Mouse (Mus musculus) CH12.LX (cell line): ENCODE measurements around the gene Rplp2. TPM values are rescaled to one million over a fixed set of nuclear protein-coding genes. Genes with fewer than 3 reads are reported as not detected.

Experiments used
- DNase-seq: peaks from one replicate; pipeline ENCODE4 v3.0.0-alpha.2; 2013; ENCODE audit errors: extremely low read depth
- H3K27ac ChIP-seq: 2 replicates; pipeline ENCODE4 v1.5.1; 2012; ENCODE audit warnings: low read depth, mild to moderate bottlenecking, control low read depth, moderate library complexity; ENCODE audit not compliant: insufficient read depth
- H3K27me3 ChIP-seq: replicated peaks from 2 replicates; pipeline ENCODE3; 2012; ENCODE audit warnings: inconsistent platforms
- H3K36me3 ChIP-seq, 2 experiments: replicated peaks in 1 of 2; 2 replicates each; pipeline versions ENCODE3 to v1.6.1; 2012; ENCODE audit warnings: inconsistent platforms in 1 of 2, low read length in 1 of 2, mild to moderate bottlenecking in 1 of 2, mixed read lengths in 1 of 2, moderate library complexity in 1 of 2; ENCODE audit not compliant: control insufficient read depth in 1 of 2, insufficient read depth in 1 of 2
- H3K4me1 ChIP-seq, 2 experiments: 2 replicates each; pipeline ENCODE4 v1.6.1; 2012; ENCODE audit warnings: inconsistent platforms in 1 of 2, moderate library complexity in 1 of 2; ENCODE audit not compliant: insufficient read depth in 2 of 2, control insufficient read depth in 1 of 2
- H3K4me2 ChIP-seq: 2 replicates; pipeline ENCODE4 v1.6.1; 2012; ENCODE audit warnings: low read depth, mild to moderate bottlenecking, control low read depth; ENCODE audit not compliant: poor library complexity, insufficient read depth, severe bottlenecking
- H3K4me3 ChIP-seq, 3 experiments: fragments of 150-350 bp in 1 of 3; sonication (generic) in 1 of 3; replicated peaks in 1 of 3; 2 replicates each; pipeline versions ENCODE3 to v1.5.1; 2011 to 2012; ENCODE audit warnings: low read depth in 2 of 3, low read length in 2 of 3, mild to moderate bottlenecking in 2 of 3, moderate library complexity in 2 of 3, control low read depth in 1 of 3, improper control_type of control experiment in 1 of 3, inconsistent platforms in 1 of 3, mixed read lengths in 1 of 3; ENCODE audit not compliant: poor library complexity in 1 of 3
- H3K79me2 ChIP-seq: replicated peaks from 2 replicates; pipeline ENCODE4 v1.6.1; 2012; ENCODE audit warnings: mild to moderate bottlenecking, moderate library complexity; ENCODE audit not compliant: control insufficient read depth, poor library complexity, insufficient read depth, severe bottlenecking; ENCODE audit errors: extremely low read depth
- H3K9ac ChIP-seq: 2 replicates; pipeline ENCODE4 v1.6.1; 2012; ENCODE audit warnings: low read depth, mild to moderate bottlenecking, control low read depth, moderate library complexity; ENCODE audit not compliant: insufficient read depth
- H3K9me3 ChIP-seq: replicated peaks from 2 replicates; pipeline ENCODE3; 2012; ENCODE audit warnings: low read length, inconsistent platforms, mixed read lengths
- CHD1 ChIP-seq: IDR thresholded peaks from 2 replicates; pipeline ENCODE4 v1.6.1; 2012; ENCODE audit warnings: low read depth, low read length, improper control_type of control experiment, inconsistent platforms
- CTCF ChIP-seq, 2 experiments: IDR thresholded peaks in 1 of 2; conservative IDR thresholded peaks in 1 of 2; 2 replicates each; pipeline ENCODE4 v1.5.1; 2011 to 2012; ENCODE audit warnings: low read depth in 2 of 2, low read length in 2 of 2, improper control_type of control experiment in 1 of 2, inconsistent platforms in 1 of 2, mild to moderate bottlenecking in 1 of 2, moderate library complexity in 1 of 2
- E2F4 ChIP-seq: IDR thresholded peaks from 2 replicates; pipeline ENCODE4 v1.6.1; 2011; ENCODE audit warnings: low read depth, low read length, improper control_type of control experiment; ENCODE audit not compliant: insufficient replicate concordance
- EP300 ChIP-seq: IDR thresholded peaks from 2 replicates; pipeline ENCODE4 v1.6.1; 2011; ENCODE audit warnings: low read length, improper control_type of control experiment
- ETS1 ChIP-seq: conservative IDR thresholded peaks from 2 replicates; pipeline ENCODE4 v1.6.1; 2012; ENCODE audit warnings: low read depth, mild to moderate bottlenecking, inconsistent platforms, low read length, improper control_type of control experiment, moderate library complexity
- IRF4 ChIP-seq: IDR thresholded peaks from 2 replicates; pipeline ENCODE4 v1.6.1; 2014; ENCODE audit warnings: low read depth, mild to moderate bottlenecking, inconsistent platforms, low read length, improper control_type of control experiment
- JUND ChIP-seq: conservative IDR thresholded peaks from 2 replicates; pipeline ENCODE4 v1.6.1; 2011; ENCODE audit warnings: low read depth, low read length, improper control_type of control experiment
- MAX ChIP-seq: IDR thresholded peaks from 2 replicates; pipeline ENCODE4 v1.6.1; 2011; ENCODE audit warnings: low read length, improper control_type of control experiment
- MXI1 ChIP-seq: IDR thresholded peaks from 2 replicates; pipeline ENCODE4 v1.6.1; 2011; ENCODE audit warnings: mild to moderate bottlenecking, low read depth, low read length, improper control_type of control experiment
- MYC ChIP-seq: IDR thresholded peaks from 2 replicates; pipeline ENCODE4 v1.6.1; 2011; ENCODE audit warnings: low read depth, mild to moderate bottlenecking, improper control_type of control experiment, low read length
- NELFE ChIP-seq: IDR thresholded peaks from 2 replicates; pipeline ENCODE4 v1.6.1; 2011; ENCODE audit warnings: low read depth, low read length, improper control_type of control experiment
- NRF1 ChIP-seq: IDR thresholded peaks from 2 replicates; pipeline ENCODE4 v1.6.1; 2014; ENCODE audit warnings: low read depth, mild to moderate bottlenecking, inconsistent platforms, low read length, improper control_type of control experiment, moderate library complexity
- POLR2A ChIP-seq: IDR thresholded peaks from 2 replicates; pipeline ENCODE4 v1.6.1; 2011; ENCODE audit warnings: low read depth, mild to moderate bottlenecking, improper control_type of control experiment, low read length
- SIN3A ChIP-seq: IDR thresholded peaks from 2 replicates; pipeline ENCODE4 v1.6.1; 2012; ENCODE audit warnings: low read length, improper control_type of control experiment, inconsistent platforms
- SMC3 ChIP-seq: IDR thresholded peaks from 2 replicates; pipeline ENCODE4 v1.6.1; 2011; ENCODE audit warnings: low read depth, low read length, improper control_type of control experiment
- TBP ChIP-seq: conservative IDR thresholded peaks from 2 replicates; pipeline ENCODE4 v1.6.1; 2011; ENCODE audit warnings: low read depth, low read length, improper control_type of control experiment
- TCF12 ChIP-seq: IDR thresholded peaks from 2 replicates; pipeline ENCODE4 v1.6.1; 2014; ENCODE audit warnings: low read depth, mild to moderate bottlenecking, inconsistent platforms, low read length, improper control_type of control experiment
- USF2 ChIP-seq: conservative IDR thresholded peaks from 2 replicates; pipeline ENCODE4 v1.6.1; 2011; ENCODE audit warnings: low read depth, low read length, improper control_type of control experiment
- ZKSCAN1 ChIP-seq: IDR thresholded peaks from 2 replicates; pipeline ENCODE4 v1.6.1; 2012; ENCODE audit warnings: low read depth, inconsistent platforms, low read length, improper control_type of control experiment, borderline replicate concordance
- ZMIZ1 ChIP-seq: IDR thresholded peaks from 2 replicates; pipeline ENCODE4 v1.6.1; 2012; ENCODE audit warnings: low read depth, mild to moderate bottlenecking, inconsistent platforms, low read length, improper control_type of control experiment
- dilution Hi-C: fragments of 300-500 bp; cut with MboI; formaldehyde crosslinking; loops from 2 replicates; pipeline ENCODE4 v1.14.3; 2020; ENCODE audit warnings: low sequenced_read_pairs; ENCODE audit not compliant: extremely low pct_unique_long_range_greater_than_20kb, extremely low pct_ligation_motif_present
- in situ Hi-C: fragments of 300-500 bp; cut with MboI; formaldehyde crosslinking; loops from 3 replicates; pipeline ENCODE4 v1.14.3; 2019; ENCODE audit warnings: low sequenced_read_pairs, low pct_ligation_motif_present, low pct_unique_long_range_greater_than_20kb, mixed read lengths
- polyA plus RNA-seq: library from polyadenylated mRNA; unstranded; fragments of >175 nt; gene quantifications from 2 replicates; pipeline ENCODE4 v1.2.1, GENCODE M21; 2012; ENCODE audit warnings: low read depth; ENCODE audit not compliant: insufficient read length
- total RNA-seq, 2 experiments: library from RNA; depleted of rRNA; stranded (reverse); fragments of 300-350 nt in 1 of 2; fragments of >200 nt in 1 of 2; gene quantifications; 2 replicates each; pipeline ENCODE4 v1.2.3; 2012 to 2014

Gene Rplp2
- total and polyA plus RNA-seq, 3 experiments = 791 to 3,416 (median 2,025) TPM

- H3K4me3 ChIP-seq = no peak overlapping the region
- H3K4me2 ChIP-seq = no peak overlapping the region
- H3K36me3 ChIP-seq = peaks cover 22 to 43% of the 10 kb centered on the region in 2 experiments
- H3K27me3 ChIP-seq = no peaks in the 10 kb centered on the region
- no peaks in the 10 kb centered on the region for H3K9me3 ChIP-seq
- no peak overlapping the region for H3K27ac ChIP-seq
- H3K79me2 ChIP-seq = no peaks in the 10 kb centered on the region
- dilution Hi-C loops = no loop called here
- no peak overlapping the region for H3K9ac ChIP-seq
- no peak for TF ChIP-seq NELFE
- TF ChIP-seq, all 38 proteins: peak for 0
- no peak for DNase-seq
- in situ Hi-C loops = no loop called here
- peaks cover 10 to 27% of the 10 kb centered on the region in 2 experiments for H3K4me1 ChIP-seq
Observed at GRCm38 (mm10) chr7:141459301-141459711, 12.1 kb downstream of the Rplp2 start.

- H3K9me3 ChIP-seq = no peaks in the 10 kb centered on the region
- TF ChIP-seq MXI1 (no peak), MAX (no peak)
- no peak for DNase-seq
- no peaks in the 10 kb centered on the region for H3K27me3 ChIP-seq
- in situ Hi-C loops = no loop called here
- dilution Hi-C loops = no loop called here
- no peaks in the 10 kb centered on the region for H3K79me2 ChIP-seq
- peaks cover 22 to 43% of the 10 kb centered on the region in 2 experiments for H3K36me3 ChIP-seq
- H3K9ac ChIP-seq = no peak overlapping the region
- H3K4me2 ChIP-seq = no peak overlapping the region
- H3K27ac ChIP-seq = no peak overlapping the region
- H3K4me1 ChIP-seq = peaks cover 6 to 26% of the 10 kb centered on the region in 2 experiments; a peak in 3 of 4 replicates
- H3K4me3 ChIP-seq = no peak overlapping the region
Observed at GRCm38 (mm10) chr7:141460001-141460390, 12.8 kb downstream of the Rplp2 start.

DNA sequence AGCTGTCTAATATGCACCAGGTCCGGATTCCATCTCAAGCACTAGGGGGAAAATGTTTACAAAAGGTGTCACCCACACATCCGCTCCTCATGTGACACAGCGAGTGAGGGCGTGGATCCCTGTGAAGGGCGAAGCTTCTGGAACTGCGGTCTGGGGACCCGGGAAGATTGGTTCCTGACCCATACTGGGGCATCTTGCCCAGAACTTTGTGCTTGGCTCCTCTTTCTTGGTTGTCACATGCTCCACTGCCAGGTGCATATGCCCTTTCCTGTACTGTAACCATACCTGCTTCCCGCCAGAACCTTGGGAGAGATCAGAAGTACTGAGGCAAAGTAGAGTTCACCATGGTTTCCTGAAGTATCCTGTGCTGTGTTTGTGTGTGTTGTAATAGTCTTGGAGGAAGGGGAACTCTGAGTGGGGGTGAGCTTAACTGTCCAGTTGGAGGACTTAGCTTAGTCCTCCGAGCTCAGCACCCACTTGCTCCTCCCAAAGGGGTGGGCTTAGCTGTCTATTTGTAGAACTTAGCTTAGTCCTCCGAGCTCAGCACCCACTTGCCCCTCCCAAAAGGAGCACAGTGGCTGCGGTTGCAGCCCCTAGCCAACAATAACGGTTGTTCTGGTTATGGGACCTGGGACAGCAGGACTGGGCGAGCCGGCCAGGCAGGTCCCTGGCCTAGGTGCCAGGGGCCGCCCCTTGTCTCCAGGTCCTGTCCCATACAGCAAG, 13.4 kb downstream of the Rplp2 start, which contains the start of gene Cracr2b:
TSS of gene Cracr2b (plus strand) at position 704 of the 723 bp plus-strand sequence.
- no peaks in the 10 kb centered on the region for H3K79me2 ChIP-seq
- dilution Hi-C loops = no loop called here
- no peaks in the 10 kb centered on the region for H3K27me3 ChIP-seq

More for the DNA sequence above, 13.4 kb downstream of the Rplp2 start, which contains the start of gene Cracr2b:
- peaks cover 6 to 26% of the 10 kb centered on the region in 2 experiments; a peak in 3 of 4 replicates for H3K4me1 ChIP-seq
- DNase-seq = no peak
- no peaks in the 10 kb centered on the region for H3K9me3 ChIP-seq
- TF ChIP-seq CHD1 (no peak), EP300 (no peak), USF2 (no peak), MYC (no peak), E2F4 (no peak), TBP (no peak), IRF4 (no peak), CTCF (conservative IDR thresholded peaks at IDR 0.05 in 1 of 2, IDR thresholded peaks at IDR 0.05 in 1 of 2; ENCODE audit: low read depth in 2 of 2, low read length in 2 of 2) (no peak), JUND (no peak), POLR2A (no peak), ZMIZ1 (no peak), NRF1 (no peak), SMC3 (no peak), ETS1 (no peak), TCF12 (no peak), SIN3A (no peak), ZKSCAN1 (no peak)
- H3K27ac ChIP-seq = no peak within 1 kb of the TSS
- in situ Hi-C loops = no loop called here
- H3K4me3 ChIP-seq = no peak within 1 kb of the TSS
- peaks cover 22 to 43% of the 10 kb centered on the region in 2 experiments for H3K36me3 ChIP-seq
- no peak within 1 kb of the TSS for H3K4me2 ChIP-seq
- no peak within 1 kb of the TSS for H3K9ac ChIP-seq
